Mouse (Mus musculus) frontal cortex, postnatal 10 days (tissue): Measurements from ENCODE around the gene Sema3f.

Experiments
- DNase-seq, 2 experiments: peaks; one replicate each; pipeline ENCODE4 v3.0.0; 2022; ENCODE audit warnings: low spot score in 2 of 2, mixed read lengths in 1 of 2

Sema3f gene

GRCm38 (mm10) chr9:107709697-107710483 lies at the start of gene Sema3f:
Sema3f (minus strand) TSS chr9:107710475.
- DNase-seq: peak in 1 of 2 experiments; percentile 67

- DNase-seq: no peak
Observed at GRCm38 (mm10) chr9:107759593-107759992, 49.3 kb upstream of the Sema3f start.

GRCm38 (mm10) chr9:107750378-107750777 lies 40.1 kb upstream of the Sema3f start:
- DNase-seq: no peak

GRCm38 (mm10) chr9:107748063-107748462 lies 37.8 kb upstream of the Sema3f start:
- DNase-seq: no peak

- no peak for DNase-seq
Observed at GRCm38 (mm10) chr9:107747310-107747709, 37.0 kb upstream of the Sema3f start.

GRCm38 (mm10) chr9:107746679-107747078 lies 36.4 kb upstream of the Sema3f start:
- no peak for DNase-seq

GRCm38 (mm10) chr9:107744061-107744460 lies 33.8 kb upstream of the Sema3f start:
- no peak for DNase-seq

GRCm38 (mm10) chr9:107738841-107739202 lies 28.5 kb upstream of the Sema3f start:
- no peak for DNase-seq

GRCm38 (mm10) chr9:107738020-107738840 lies 28.0 kb upstream of the Sema3f start:
- peak; percentile 62 to 86 for DNase-seq

- DNase-seq: no peak
Observed at GRCm38 (mm10) chr9:107736185-107736485, 25.9 kb upstream of the Sema3f start.

GRCm38 (mm10) chr9:107735356-107736184 lies 25.3 kb upstream of the Sema3f start:
- no peak for DNase-seq

GRCm38 (mm10) chr9:107734567-107734971 lies 24.3 kb upstream of the Sema3f start:
- DNase-seq: no peak

GRCm38 (mm10) chr9:107729709-107730108 lies 19.4 kb upstream of the Sema3f start:
- no peak for DNase-seq

- DNase-seq: no peak
Observed at GRCm38 (mm10) chr9:107728919-107729670, 18.8 kb upstream of the Sema3f start.

GRCm38 (mm10) chr9:107727041-107727440 lies 16.8 kb upstream of the Sema3f start:
- DNase-seq: no peak

- no peak for DNase-seq
Observed at GRCm38 (mm10) chr9:107724796-107725195, 14.5 kb upstream of the Sema3f start.

- no peak for DNase-seq
Observed at GRCm38 (mm10) chr9:107723794-107724531, 13.7 kb upstream of the Sema3f start.

- no peak for DNase-seq
Observed at GRCm38 (mm10) chr9:107723292-107723691, 13.0 kb upstream of the Sema3f start.

GRCm38 (mm10) chr9:107718781-107719540 lies 8.7 kb upstream of the Sema3f start:
- no peak for DNase-seq

- no peak for DNase-seq
Observed at GRCm38 (mm10) chr9:107716951-107717350, 6.7 kb upstream of the Sema3f start.
